Mouse (Mus musculus) midbrain, postnatal 0 days (tissue): ENCODE data around the gene Gldc. TPM values are rescaled to one million over a fixed set of nuclear protein-coding genes. Genes with fewer than 3 reads are reported as not detected.

ENCODE experiments used
- ATAC-seq: fragments of 200-750 bp; cut with Nextera tagmentation; 2 replicates; pipeline ENCODE4 v1.8.0; 2017; ENCODE audit warnings: moderate number of reproducible peaks, mild to moderate bottlenecking, moderate TSS enrichment, moderate library complexity; ENCODE audit not compliant: low FRiP score
- DNase-seq: peaks from one replicate; pipeline ENCODE4 v3.0.0-alpha.2; 2015; ENCODE audit warnings: low spot score
- H3K27ac ChIP-seq: fragments of 300-500 bp; sonication (generic); 2 replicates; pipeline ENCODE4 v1.5.1; 2014; ENCODE audit warnings: low read depth, mild to moderate bottlenecking, low read length, mixed read lengths
- H3K27me3 ChIP-seq: fragments of 300-500 bp; sonication (generic); 2 replicates; pipeline ENCODE4 v1.6.1; 2014; ENCODE audit warnings: low read length, control low read depth, mixed read lengths; ENCODE audit not compliant: insufficient read depth
- H3K36me3 ChIP-seq: fragments of 300-500 bp; sonication (generic); 2 replicates; pipeline ENCODE4 v1.6.1; 2014; ENCODE audit warnings: low read length, control low read depth, mixed read lengths; ENCODE audit not compliant: insufficient read depth
- H3K4me1 ChIP-seq: fragments of 300-500 bp; sonication (generic); 2 replicates; pipeline ENCODE4 v1.6.1; 2014; ENCODE audit warnings: mild to moderate bottlenecking, control low read depth, antibody characterized with exemption, low read length, mixed read lengths; ENCODE audit not compliant: insufficient read depth
- H3K4me2 ChIP-seq: fragments of 300-500 bp; sonication (generic); 2 replicates; pipeline ENCODE4 v1.6.1; 2014; ENCODE audit warnings: low read depth, mild to moderate bottlenecking, low read length, mixed read lengths; ENCODE audit not compliant: poor library complexity, severe bottlenecking
- H3K4me3 ChIP-seq: fragments of 300-500 bp; sonication (generic); 2 replicates; pipeline ENCODE4 v1.5.1; 2014; ENCODE audit warnings: low read depth, mild to moderate bottlenecking, low read length, moderate library complexity
- H3K9ac ChIP-seq: fragments of 300-500 bp; sonication (generic); replicated peaks from 2 replicates; pipeline ENCODE4 v1.6.1; 2014; ENCODE audit warnings: mild to moderate bottlenecking, low read length, moderate library complexity, mixed read lengths; ENCODE audit not compliant: poor library complexity, severe bottlenecking
- H3K9me3 ChIP-seq: fragments of 300-500 bp; sonication (generic); 2 replicates; pipeline ENCODE4 v1.6.1; 2016; ENCODE audit warnings: low read length, control low read depth
- CTCF ChIP-seq: IDR thresholded peaks from 2 replicates; pipeline ENCODE4 v1.5.1; 2016; ENCODE audit warnings: antibody characterized with exemption, mild to moderate bottlenecking
- WGBS: fragments of 180-500 bp; shearing (Covaris S2); extraction: QIAGEN DNeasy Blood & Tissue Kit; methylation state at CpG from one replicate; pipeline ENCODE4 v1.1.7; 2014; 5-methylcytosine and 5-hydroxymethylcytosine counted together
- polyA plus RNA-seq: library from polyadenylated mRNA; unstranded; fragments of >200 nt; fragmentation: Nextera tagmentation; extraction: Ambion mirVana; gene quantifications from 2 replicates; pipeline ENCODE4 v1.2.1, GENCODE M21; 2015
- total RNA-seq: library from RNA; depleted of rRNA; stranded (reverse); fragments of >200 nt; gene quantifications from 2 replicates; pipeline ENCODE4 v1.2.3, GENCODE M21; 2014

The Gldc gene
- total and polyA plus RNA-seq, 2 experiments from 2014 or later: 5.4 to 9.6 TPM

GRCm38 (mm10) chr19:30117241-30117640 is 58.0 kb downstream of the Gldc start:
- peak overlapping the region; percentile 89 for H3K27ac ChIP-seq
- no peaks in the 10 kb centered on the region for H3K9me3 ChIP-seq
- no peak overlapping the region for H3K4me3 ChIP-seq
- no peak overlapping the region for H3K4me2 ChIP-seq
- H3K36me3 ChIP-seq: no peaks in the 10 kb centered on the region; the same call in 1 of the 2 replicates
- DNase-seq (no peak), ATAC-seq (no peak)
- H3K9ac ChIP-seq: no peak overlapping the region
- WGBS: 32% methylated on average over 4 of the region's 4 CpGs
- H3K4me1 ChIP-seq: peaks cover 22% of the 10 kb centered on the region; the same call in 1 of the 2 replicates
- H3K27me3 ChIP-seq: no peaks in the 10 kb centered on the region
- peak; percentile 32 for TF ChIP-seq CTCF

GRCm38 (mm10) chr19:30115606-30116005 is 59.6 kb downstream of the Gldc start:
- no peak for TF ChIP-seq CTCF
- H3K36me3 ChIP-seq: no peaks in the 10 kb centered on the region; the same call in 1 of the 2 replicates
- no peaks in the 10 kb centered on the region for H3K27me3 ChIP-seq
- no peak overlapping the region for H3K9ac ChIP-seq
- H3K4me3 ChIP-seq: no peak overlapping the region
- peak overlapping the region; percentile 26; the same call in 1 of the 2 replicates for H3K27ac ChIP-seq
- no peak overlapping the region for H3K4me2 ChIP-seq
- no peak for ATAC-seq
- H3K9me3 ChIP-seq: no peaks in the 10 kb centered on the region
- 70% methylated on average over 5 of the region's 5 CpGs for WGBS
- DNase-seq: no peak
- H3K4me1 ChIP-seq: peaks cover 22% of the 10 kb centered on the region; the same call in 1 of the 2 replicates

- TF ChIP-seq CTCF: no peak
- H3K4me1 ChIP-seq: peaks cover 22% of the 10 kb centered on the region; the same call in 1 of the 2 replicates
- H3K9ac ChIP-seq: no peak overlapping the region
- DNase-seq: peak; percentile 53
- H3K27ac ChIP-seq: no peak overlapping the region
- no peaks in the 10 kb centered on the region for H3K9me3 ChIP-seq
- H3K36me3 ChIP-seq: no peaks in the 10 kb centered on the region; the same call in 1 of the 2 replicates
- 23% methylated on average over 14 of the region's 14 CpGs for WGBS
- ATAC-seq: no peak
- peak overlapping the region; percentile 10; the same call in 1 of the 2 replicates for H3K4me2 ChIP-seq
- H3K27me3 ChIP-seq: no peaks in the 10 kb centered on the region
- no peak overlapping the region for H3K4me3 ChIP-seq
Observed at GRCm38 (mm10) chr19:30114919-30115441, 60.2 kb downstream of the Gldc start.

- H3K4me1 ChIP-seq: peaks cover 13% of the 10 kb centered on the region; the same call in 1 of the 2 replicates
- H3K4me3 ChIP-seq: no peak overlapping the region
- no peaks in the 10 kb centered on the region for H3K36me3 ChIP-seq
- H3K27me3 ChIP-seq: no peaks in the 10 kb centered on the region
- no peak for TF ChIP-seq CTCF
- WGBS: 82% methylated on average over 16 of the region's 16 CpGs
- no peak overlapping the region for H3K27ac ChIP-seq
- no peak overlapping the region for H3K4me2 ChIP-seq
- H3K9ac ChIP-seq: no peak overlapping the region
- ATAC-seq (no peak), DNase-seq (no peak)
- H3K9me3 ChIP-seq: no peaks in the 10 kb centered on the region
Observed at GRCm38 (mm10) chr19:30112961-30113688, 62.1 kb downstream of the Gldc start.

GRCm38 (mm10) chr19:30111421-30111820 is 63.8 kb downstream of the Gldc start:
- DNase-seq (no peak), ATAC-seq (no peak)
- no peak overlapping the region for H3K27ac ChIP-seq
- WGBS: 96% methylated on average over 3 of the region's 3 CpGs
- TF ChIP-seq CTCF: no peak
- no peak overlapping the region for H3K9ac ChIP-seq
- no peak overlapping the region for H3K4me2 ChIP-seq
- peaks cover 7% of the 10 kb centered on the region; the same call in 1 of the 2 replicates for H3K4me1 ChIP-seq
- H3K36me3 ChIP-seq: no peaks in the 10 kb centered on the region
- H3K27me3 ChIP-seq: no peaks in the 10 kb centered on the region
- H3K9me3 ChIP-seq: no peaks in the 10 kb centered on the region
- H3K4me3 ChIP-seq: no peak overlapping the region

GRCm38 (mm10) chr19:30109122-30109521 is 66.1 kb downstream of the Gldc start:
- no peak overlapping the region for H3K4me3 ChIP-seq
- WGBS: 10% methylated on average over 6 of the region's 6 CpGs
- no peak overlapping the region for H3K9ac ChIP-seq
- no peaks in the 10 kb centered on the region for H3K9me3 ChIP-seq
- TF ChIP-seq CTCF: peak; percentile 27; the same call in 1 of the 2 replicates
- H3K4me1 ChIP-seq: no peaks in the 10 kb centered on the region; the same call in 1 of the 2 replicates
- peak; percentile 71 for DNase-seq
- no peak overlapping the region for H3K4me2 ChIP-seq
- H3K27me3 ChIP-seq: no peaks in the 10 kb centered on the region
- peak overlapping the region; percentile 68 for H3K27ac ChIP-seq
- ATAC-seq: peak; percentile 73
- no peaks in the 10 kb centered on the region for H3K36me3 ChIP-seq
